7 mouse cellular contexts compared by ENCODE assay signal in the genomic region with DNA sequence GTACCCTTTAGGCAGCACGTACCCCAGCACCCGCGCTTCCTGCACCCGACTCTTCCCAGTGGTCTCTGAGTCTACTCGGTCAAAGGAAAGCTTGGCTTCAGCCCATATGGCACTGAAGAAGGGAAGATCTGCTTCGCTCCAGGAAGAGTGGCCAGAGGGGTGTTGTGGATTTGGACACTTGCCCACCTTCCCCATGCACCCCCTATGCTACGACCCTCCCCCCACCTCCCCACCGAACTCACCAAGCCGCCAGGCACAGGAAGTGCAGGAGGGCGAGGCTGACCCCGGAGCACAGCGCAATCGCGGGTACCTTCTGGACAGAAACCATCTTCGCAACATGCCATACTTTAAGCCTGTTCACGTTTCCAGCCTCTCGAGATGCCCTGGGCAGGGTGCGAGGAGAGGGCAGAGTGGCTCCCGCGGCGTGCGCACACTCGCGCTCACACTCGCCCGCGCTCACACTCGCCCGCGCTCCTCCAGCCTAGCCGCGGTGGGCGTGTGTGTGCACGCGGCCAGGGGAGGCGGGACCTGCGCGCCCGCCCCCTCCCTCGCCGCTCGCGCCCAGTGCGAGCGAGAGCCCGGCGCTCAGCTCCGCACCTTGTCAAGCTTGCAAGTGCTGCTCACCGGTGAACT. TPM values are rescaled to one million over a fixed set of nuclear protein-coding genes. Genes with fewer than 3 reads are reported as not detected.
DNase-seq lines count a peak whose midpoint lies in the region; ATAC-seq lines count a peak whose summit lies in the region.

TSS of gene Gabrb1 (plus strand) at position 632 of the 633 bp plus-strand sequence.

- H3K4me3 ChIP-seq in kidney, embryonic 16.5 days (ENCODE audit: low read length), result peak within 1 kb of the TSS; percentile 63
- peak within 1 kb of the TSS; percentile 41 for H3K4me3 ChIP-seq in liver, embryonic 12.5 days
- H3K4me3 ChIP-seq in neural tube, embryonic 12.5 days, result peak within 1 kb of the TSS; percentile 49

- H3K27me3 ChIP-seq in kidney, embryonic 16.5 days (ENCODE audit: insufficient read depth, low read length), result peaks cover 14% of the 10 kb centered on the region; the same call in 1 of the 2 replicates
- peaks cover 30% of the 10 kb centered on the region for H3K27me3 ChIP-seq in liver, embryonic 12.5 days (replicated peaks)
- peaks cover 23% of the 10 kb centered on the region for H3K27me3 ChIP-seq in neural tube, embryonic 12.5 days (replicated peaks)

- H3K4me2 ChIP-seq in kidney, embryonic 16.5 days (replicated peaks; ENCODE audit: low read depth, low read length), result peak within 1 kb of the TSS; percentile 95
- peak within 1 kb of the TSS; percentile 69 for H3K4me2 ChIP-seq in liver, embryonic 12.5 days
- peak within 1 kb of the TSS; percentile 95 for H3K4me2 ChIP-seq in neural tube, embryonic 12.5 days (replicated peaks)

- peaks cover 10% of the 10 kb centered on the region for H3K4me1 ChIP-seq in kidney, embryonic 16.5 days (ENCODE audit: insufficient read depth, low read length)
- H3K4me1 ChIP-seq in liver, embryonic 12.5 days, result no peaks in the 10 kb centered on the region
- H3K4me1 ChIP-seq in neural tube, embryonic 12.5 days, result peaks cover 5% of the 10 kb centered on the region; the same call in 1 of the 2 replicates

- WGBS in kidney, embryonic 16.5 days, result under 1% methylated on average over 48 of the region's 49 CpGs
- 3% methylated on average over 49 of the region's 49 CpGs for WGBS in liver, embryonic 12.5 days (ENCODE audit: insufficient replicate concordance)
- WGBS in neural tube, embryonic 12.5 days, result 1% methylated on average over 49 of the region's 49 CpGs

- H3K9me3 ChIP-seq in kidney, embryonic 16.5 days (ENCODE audit: low read length), result no peaks in the 10 kb centered on the region
- no peaks in the 10 kb centered on the region for H3K9me3 ChIP-seq in liver, embryonic 12.5 days (replicated peaks)
- no peaks in the 10 kb centered on the region for H3K9me3 ChIP-seq in neural tube, embryonic 12.5 days

- H3K9ac ChIP-seq in kidney, embryonic 16.5 days (replicated peaks; ENCODE audit: low read length), result peak within 1 kb of the TSS; percentile 47
- H3K9ac ChIP-seq in liver, embryonic 12.5 days, result no peak within 1 kb of the TSS
- H3K9ac ChIP-seq in neural tube, embryonic 12.5 days, result peak within 1 kb of the TSS; percentile 49; the same call in 1 of the 2 replicates

- no peaks in the 10 kb centered on the region for H3K36me3 ChIP-seq in kidney, embryonic 16.5 days (ENCODE audit: insufficient read depth, low read length)
- H3K36me3 ChIP-seq in liver, embryonic 12.5 days, result no peaks in the 10 kb centered on the region
- H3K36me3 ChIP-seq in neural tube, embryonic 12.5 days, result no peaks in the 10 kb centered on the region

- peak; percentile 93 for ATAC-seq in kidney, embryonic 16.5 days (ENCODE audit: low FRiP score, low TSS enrichment)
- ATAC-seq in liver, embryonic 12.5 days, result peak; percentile 47; the same call in 1 of the 2 replicates
- peak; percentile 88 for ATAC-seq in neural tube, embryonic 12.5 days (ENCODE audit: low FRiP score, low read depth)
- no peak for ATAC-seq in erythroid progenitor cell, adult 5-6 weeks (replicated peaks; ENCODE audit: low FRiP score, poor library complexity, severe bottlenecking)

- peak; percentile 51 to 56 for DNase-seq in adrenal gland, postnatal 36 days
- DNase-seq in cerebellum, adult 9-11 months, result peak; percentile 53
- DNase-seq in frontal cortex, postnatal 10 days (ENCODE audit: low spot score in 2 of 2), result peak; percentile 20 to 37

- no peak within 1 kb of the TSS for H3K27ac ChIP-seq in kidney, embryonic 16.5 days (ENCODE audit: low read length)
- no peak within 1 kb of the TSS for H3K27ac ChIP-seq in liver, embryonic 12.5 days
- H3K27ac ChIP-seq in neural tube, embryonic 12.5 days, result no peak within 1 kb of the TSS

RNA-seq across cellular contexts. Expression of gene Gabrb1, which starts in this region (rescaled TPM):
- total RNA-seq in adrenal gland, postnatal 36 days (2021), result under 1 TPM; 0.26 to 0.56 TPM
- polyA plus RNA-seq in kidney, embryonic 16.5 days (2015; fragmentation: Nextera tagmentation; extraction: Ambion mirVana), result 0.29 and 0.39 TPM in 2 replicates
- 0.01 TPM in 2 replicates for polyA plus RNA-seq in liver, embryonic 12.5 days (2016; fragmentation: Nextera tagmentation; extraction: Ambion mirVana)
- 1.9 and 2.1 TPM in 2 replicates for polyA plus RNA-seq in neural tube, embryonic 12.5 days (2016; fragmentation: Nextera tagmentation; extraction: Ambion mirVana)
- total RNA-seq in erythroid progenitor cell, adult 5-6 weeks (2015; ENCODE audit: low replicate concordance), result not detected in 2 replicates
- total RNA-seq in erythroid progenitor cell, adult 5-6 weeks (2017; ENCODE audit: low replicate concordance), result under 0.01 TPM in 1 of 2 replicates, not detected in the other

Comparison
In these comparisons a context has a peak if more than half of its experiments do, and no peak if none do; other contexts are left out.
1. Peak in DNase-seq in adrenal gland, postnatal 36 days; RNA of the gene not detected or under 1 TPM.
2. Peak in ATAC-seq, H3K4me3 ChIP-seq, H3K9ac ChIP-seq and H3K4me2 ChIP-seq in kidney, embryonic 16.5 days; RNA of the gene not detected or under 1 TPM.
3. Peak in ATAC-seq, H3K4me3 ChIP-seq and H3K4me2 ChIP-seq in liver, embryonic 12.5 days; RNA of the gene not detected or under 1 TPM.